Mouse (Mus musculus) midbrain, embryonic 10.5 days (tissue): ENCODE measurements around the gene Syt9. TPM values are rescaled to one million over a fixed set of nuclear protein-coding genes. Genes with fewer than 3 reads are reported as not detected.

Experiments
- DNase-seq: peaks from one replicate; pipeline ENCODE4 v3.0.0-alpha.2; 2017; ENCODE audit warnings: low spot score
- H3K27ac ChIP-seq: fragments of 300-500 bp; sonication (generic); replicated peaks from 2 replicates; pipeline ENCODE4 v1.5.1; 2016; ENCODE audit warnings: mild to moderate bottlenecking
- H3K27me3 ChIP-seq: fragments of 300-500 bp; sonication (generic); 2 replicates; pipeline ENCODE4 v1.6.1; 2016; ENCODE audit warnings: low read depth, mild to moderate bottlenecking; ENCODE audit not compliant: poor library complexity, severe bottlenecking
- H3K36me3 ChIP-seq: fragments of 300-500 bp; sonication (generic); 2 replicates; pipeline ENCODE4 v1.6.1; 2016; ENCODE audit warnings: mild to moderate bottlenecking, moderate library complexity
- H3K4me1 ChIP-seq: fragments of 300-500 bp; sonication (generic); 2 replicates; pipeline ENCODE4 v1.6.1; 2016
- H3K4me3 ChIP-seq: fragments of 300-500 bp; sonication (generic); 2 replicates; pipeline ENCODE4 v1.5.1; 2016; ENCODE audit warnings: mild to moderate bottlenecking, moderate library complexity
- H3K9me3 ChIP-seq: fragments of 300-500 bp; sonication (generic); replicated peaks from 2 replicates; pipeline ENCODE4 v1.6.1; 2016; ENCODE audit warnings: mild to moderate bottlenecking
- WGBS: fragments of 180-500 bp; shearing (Covaris S2); methylation state at CpG from one replicate; pipeline ENCODE4 v1.1.7; 2016; 5-methylcytosine and 5-hydroxymethylcytosine counted together
- polyA plus RNA-seq: library from polyadenylated mRNA; unstranded; fragments of >200 nt; fragmentation: Nextera tagmentation; extraction: Ambion mirVana; gene quantifications from 2 replicates; pipeline ENCODE4 v1.2.1, GENCODE M21; 2016

Gene Syt9
- polyA plus RNA-seq, 1 experiment from 2014 or later: 2.8 TPM

DNA sequence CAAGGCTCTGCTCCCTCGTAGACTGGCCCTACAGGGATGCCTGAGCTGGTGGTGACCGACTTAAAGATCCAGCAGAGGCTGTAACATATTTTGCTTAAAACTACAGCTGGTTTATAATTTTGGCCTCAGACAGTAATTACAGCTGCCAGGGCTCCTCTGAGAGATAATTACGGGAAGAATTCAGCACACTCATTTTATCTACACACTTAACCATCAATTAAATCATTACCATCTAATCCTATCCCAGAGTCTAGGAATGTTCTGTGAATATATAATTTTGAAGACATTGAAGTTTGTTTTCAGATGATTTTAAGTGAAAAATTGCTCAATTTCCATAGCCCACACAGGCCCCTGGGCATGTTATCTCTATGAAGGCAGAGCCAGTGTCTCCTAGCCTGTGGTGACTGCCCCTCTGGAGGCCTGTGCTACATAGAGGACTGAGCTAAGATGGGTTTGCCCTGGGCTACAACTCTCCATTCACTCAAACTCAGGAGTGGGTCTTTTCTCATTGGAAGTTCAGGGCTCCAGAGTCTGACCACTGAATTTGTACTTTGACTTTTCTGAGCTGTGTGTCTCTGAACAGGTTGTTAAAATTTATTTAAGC, 157.7 kb downstream of the Syt9 start:
- no peaks in the 10 kb centered on the region for H3K9me3 ChIP-seq
- WGBS: 90% methylated on average over 3 of the region's 3 CpGs
- no peak overlapping the region for H3K27ac ChIP-seq
- no peak overlapping the region for H3K4me3 ChIP-seq
- no peaks in the 10 kb centered on the region for H3K27me3 ChIP-seq
- DNase-seq: no peak
- no peaks in the 10 kb centered on the region for H3K36me3 ChIP-seq
- H3K4me1 ChIP-seq: no peaks in the 10 kb centered on the region

DNA sequence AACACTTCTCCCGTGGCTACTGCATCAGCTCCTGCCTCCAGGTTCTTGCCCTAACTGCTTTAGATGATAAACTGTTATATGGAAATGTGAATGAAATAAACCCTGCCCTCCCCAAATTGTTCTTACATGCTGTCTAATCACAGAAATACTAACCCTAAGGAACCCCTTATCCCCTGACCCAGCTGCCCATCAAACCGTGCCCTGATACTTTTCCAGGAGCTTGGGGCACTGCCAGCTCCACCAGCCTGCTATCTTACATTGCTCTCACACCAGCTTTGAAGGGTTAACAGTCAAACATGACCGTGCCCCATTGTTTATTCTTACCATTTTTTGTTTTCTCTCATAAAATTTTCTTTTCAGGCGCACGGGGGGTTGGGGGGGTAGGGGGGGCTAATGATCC, 158.8 kb downstream of the Syt9 start:
- 85% methylated on average over 5 of the region's 5 CpGs for WGBS
- Histone ChIP-seq H3K9me3 (no peaks in the 10 kb centered on the region), H3K36me3 (no peaks in the 10 kb centered on the region), H3K27ac (no peak overlapping the region), H3K4me1 (no peaks in the 10 kb centered on the region), H3K27me3 (no peaks in the 10 kb centered on the region), H3K4me3 (no peak overlapping the region)
- DNase-seq: no peak

DNA sequence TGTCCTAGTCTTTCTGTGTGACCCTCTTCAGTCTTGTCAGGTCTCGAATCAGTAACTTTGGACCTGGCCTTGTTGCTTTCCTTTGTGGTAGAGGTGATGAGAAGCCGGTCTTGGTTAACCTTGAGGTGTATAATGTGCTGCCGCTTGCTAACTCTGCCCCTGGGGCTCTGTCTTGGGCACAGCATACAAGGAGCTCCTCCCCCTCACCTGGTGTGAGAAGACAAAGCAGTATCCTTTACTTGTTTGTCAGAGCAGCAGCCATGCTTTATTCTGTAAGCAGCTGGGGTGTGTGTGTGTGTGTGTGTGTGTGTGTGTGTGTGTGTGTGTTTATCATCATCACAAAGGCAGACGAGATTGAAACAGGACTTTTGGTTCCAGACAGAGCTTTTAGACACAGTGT, 164.8 kb downstream of the Syt9 start:
- Histone ChIP-seq H3K27ac (no peak overlapping the region), H3K4me1 (no peaks in the 10 kb centered on the region), H3K4me3 (no peak overlapping the region), H3K36me3 (no peaks in the 10 kb centered on the region), H3K27me3 (no peaks in the 10 kb centered on the region), H3K9me3 (no peaks in the 10 kb centered on the region)
- DNase-seq: no peak
- 91% methylated on average over 4 of the region's 4 CpGs for WGBS

DNA sequence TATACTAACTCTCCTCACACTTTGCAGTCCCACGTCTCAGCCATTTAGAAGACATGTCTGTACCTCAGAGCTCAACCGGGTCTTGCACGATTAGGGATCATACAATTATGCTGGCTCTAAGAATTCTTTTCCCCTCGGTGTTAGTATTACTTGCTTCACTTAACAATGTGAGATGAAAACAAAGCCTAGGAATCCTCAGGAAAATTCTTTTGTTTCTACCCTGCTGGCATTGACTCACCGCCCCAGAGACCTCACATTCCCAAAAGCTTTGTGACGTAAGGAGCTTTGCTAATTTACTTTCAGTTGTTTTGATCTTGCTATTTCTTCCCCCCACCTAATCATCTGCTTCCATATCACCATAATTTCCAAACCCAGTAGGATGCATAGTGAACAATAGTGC, 166.0 kb downstream of the Syt9 start:
- WGBS: 57% methylated on average over 6 of the region's 6 CpGs
- DNase-seq: no peak
- no peaks in the 10 kb centered on the region for H3K4me1 ChIP-seq
- no peak overlapping the region for H3K4me3 ChIP-seq
- no peaks in the 10 kb centered on the region for H3K36me3 ChIP-seq
- no peaks in the 10 kb centered on the region for H3K9me3 ChIP-seq
- H3K27ac ChIP-seq: no peak overlapping the region
- no peaks in the 10 kb centered on the region for H3K27me3 ChIP-seq

GRCm38 (mm10) chr7:107540034-107540433, 169.5 kb downstream of the Syt9 start:
- no peak for DNase-seq
- WGBS: 71% methylated on average over 4 of the region's 4 CpGs
- no peaks in the 10 kb centered on the region for H3K9me3 ChIP-seq
- no peaks in the 10 kb centered on the region for H3K27me3 ChIP-seq
- no peaks in the 10 kb centered on the region for H3K36me3 ChIP-seq
- H3K4me3 ChIP-seq: no peak overlapping the region
- no peak overlapping the region for H3K27ac ChIP-seq
- no peaks in the 10 kb centered on the region for H3K4me1 ChIP-seq

DNA sequence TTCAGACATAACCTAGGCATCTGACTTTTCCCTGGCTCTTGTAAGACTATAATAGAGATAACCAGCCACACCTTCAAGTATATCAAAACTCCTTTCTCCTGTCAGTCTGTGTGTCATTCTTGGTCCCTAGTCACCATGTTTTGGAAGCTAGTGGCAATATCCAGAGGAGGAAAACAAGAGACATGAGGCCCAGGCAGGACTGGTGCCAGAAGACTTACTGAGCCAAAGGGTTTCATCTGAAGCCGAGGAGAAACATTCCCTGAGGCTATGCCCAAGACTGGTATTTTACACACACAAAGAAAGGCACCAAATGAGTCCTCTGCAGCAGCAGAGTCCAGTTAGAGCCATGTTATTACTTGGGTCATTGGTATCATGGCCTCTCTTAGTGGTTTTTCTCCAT, 174.5 kb downstream of the Syt9 start:
- no peak for DNase-seq
- Histone ChIP-seq H3K9me3 (no peaks in the 10 kb centered on the region), H3K27ac (no peak overlapping the region), H3K4me3 (no peak overlapping the region), H3K4me1 (no peaks in the 10 kb centered on the region), H3K36me3 (no peaks in the 10 kb centered on the region), H3K27me3 (no peaks in the 10 kb centered on the region)
- WGBS: 74% methylated on average over 1 of the region's 1 CpGs

- WGBS: 91% methylated on average over 3 of the region's 3 CpGs
- Histone ChIP-seq H3K4me1 (no peaks in the 10 kb centered on the region), H3K9me3 (no peaks in the 10 kb centered on the region), H3K36me3 (no peaks in the 10 kb centered on the region), H3K4me3 (no peak overlapping the region), H3K27me3 (no peaks in the 10 kb centered on the region), H3K27ac (no peak overlapping the region)
- no peak for DNase-seq
Measured at GRCm38 (mm10) chr7:107547872-107548271, 177.3 kb downstream of the Syt9 start.

- 83% methylated on average over 1 of the region's 1 CpGs for WGBS
- Histone ChIP-seq H3K27me3 (no peaks in the 10 kb centered on the region), H3K27ac (no peak overlapping the region), H3K36me3 (no peaks in the 10 kb centered on the region), H3K4me3 (no peak overlapping the region), H3K4me1 (no peaks in the 10 kb centered on the region), H3K9me3 (no peaks in the 10 kb centered on the region)
- DNase-seq: no peak
Measured at GRCm38 (mm10) chr7:107553461-107553860, 182.9 kb downstream of the Syt9 start.

DNA sequence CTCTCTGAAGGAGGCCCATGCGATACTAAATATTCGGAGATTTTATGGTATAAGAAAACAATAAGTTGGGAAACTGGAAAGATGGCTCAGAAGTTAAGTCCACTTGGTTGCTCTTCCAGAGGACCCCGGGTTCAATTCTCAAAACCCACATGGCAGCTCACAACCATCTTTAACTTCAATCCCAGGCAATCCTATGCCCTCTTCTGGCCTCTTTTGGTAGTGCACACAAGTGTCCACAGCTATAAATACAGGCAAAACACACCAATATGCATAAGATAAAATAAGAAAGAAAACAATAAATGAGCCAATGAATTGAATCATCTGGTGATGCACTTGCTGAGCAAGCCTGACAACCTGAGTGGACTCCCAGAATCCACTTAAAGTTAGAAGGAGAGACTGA, 185.4 kb downstream of the Syt9 start:
- Histone ChIP-seq H3K4me3 (no peak overlapping the region), H3K4me1 (no peaks in the 10 kb centered on the region), H3K27ac (no peak overlapping the region), H3K27me3 (no peaks in the 10 kb centered on the region), H3K36me3 (no peaks in the 10 kb centered on the region), H3K9me3 (no peaks in the 10 kb centered on the region)
- no peak for DNase-seq
- 89% methylated on average over 3 of the region's 3 CpGs for WGBS

GRCm38 (mm10) chr7:107560675-107561074, 190.1 kb downstream of the Syt9 start:
- Histone ChIP-seq H3K4me3 (no peak overlapping the region), H3K4me1 (no peaks in the 10 kb centered on the region), H3K9me3 (no peaks in the 10 kb centered on the region), H3K27me3 (no peaks in the 10 kb centered on the region), H3K27ac (no peak overlapping the region), H3K36me3 (no peaks in the 10 kb centered on the region)
- 93% methylated on average over 2 of the region's 2 CpGs for WGBS
- no peak for DNase-seq

- no peak overlapping the region for H3K4me3 ChIP-seq
- H3K36me3 ChIP-seq: no peaks in the 10 kb centered on the region
- no peak overlapping the region for H3K27ac ChIP-seq
- no peak for DNase-seq
- WGBS: 82% methylated on average over 3 of the region's 3 CpGs
- H3K9me3 ChIP-seq: no peaks in the 10 kb centered on the region
- H3K4me1 ChIP-seq: no peaks in the 10 kb centered on the region
- no peaks in the 10 kb centered on the region for H3K27me3 ChIP-seq
Measured at GRCm38 (mm10) chr7:107561584-107561983, 191.1 kb downstream of the Syt9 start.

- DNase-seq: no peak
- Histone ChIP-seq H3K9me3 (no peaks in the 10 kb centered on the region), H3K4me1 (peaks cover 5% of the 10 kb centered on the region; the same call in 1 of the 2 replicates), H3K27me3 (no peaks in the 10 kb centered on the region), H3K27ac (no peak overlapping the region), H3K36me3 (no peaks in the 10 kb centered on the region), H3K4me3 (no peak overlapping the region)
- WGBS: 71% methylated on average over 2 of the region's 2 CpGs
Measured at GRCm38 (mm10) chr7:107563727-107564126, 193.2 kb downstream of the Syt9 start.

DNA sequence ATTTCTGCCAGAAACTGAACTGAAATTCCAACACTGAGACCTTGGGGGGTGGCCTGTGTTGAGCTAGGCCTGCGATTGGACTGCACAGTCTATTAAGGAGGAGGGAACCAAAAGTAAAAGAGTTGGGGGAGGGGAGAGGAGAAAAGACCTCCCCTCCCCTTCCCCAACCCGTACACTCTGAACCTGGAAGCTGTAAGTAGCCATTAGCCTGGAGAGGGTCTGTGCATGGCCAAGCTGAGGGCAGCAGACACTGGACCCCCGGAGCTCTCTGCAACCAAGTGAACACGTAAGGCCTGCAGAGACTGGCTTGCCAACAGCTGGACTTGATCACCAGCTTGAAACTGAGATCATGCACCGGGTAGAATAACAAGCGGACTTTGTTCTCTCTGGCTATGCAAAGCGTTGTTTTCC, 196.7 kb downstream of the Syt9 start, which contains the start of gene Olfml1:
Gene Olfml1 (plus strand): TSS at position 186 of the 411 bp plus-strand sequence.
- Histone ChIP-seq H3K36me3 (no peaks in the 10 kb centered on the region), H3K27ac (no peak within 1 kb of the TSS; the same call in 1 of the 2 replicates), H3K4me3 (no peak within 1 kb of the TSS), H3K9me3 (no peaks in the 10 kb centered on the region), H3K27me3 (no peaks in the 10 kb centered on the region), H3K4me1 (peaks cover 5% of the 10 kb centered on the region; the same call in 1 of the 2 replicates)
- WGBS: 63% methylated on average over 7 of the region's 7 CpGs
- DNase-seq: peak; percentile 39

DNA sequence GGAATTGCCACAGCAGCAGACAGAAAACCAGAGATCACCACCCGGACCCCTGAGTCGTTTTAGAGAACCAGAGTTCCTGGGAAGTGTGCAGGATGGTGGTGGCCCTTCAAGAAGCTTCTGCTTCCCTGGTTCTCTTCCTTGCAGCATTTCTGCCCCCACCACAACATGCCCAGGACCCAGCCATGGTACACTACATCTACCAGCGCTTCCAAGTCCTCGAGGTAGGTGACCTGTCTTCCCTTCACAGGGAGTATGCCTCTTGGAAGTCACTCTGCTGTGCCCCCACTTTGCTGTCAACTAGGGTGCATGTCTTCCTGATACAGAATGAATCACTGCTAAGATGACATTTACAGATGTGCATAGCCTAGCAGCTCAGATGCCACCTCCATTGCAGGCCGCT, 197.1 kb downstream of the Syt9 start:
- Histone ChIP-seq H3K9me3 (no peaks in the 10 kb centered on the region), H3K4me1 (peaks cover 5% of the 10 kb centered on the region; the same call in 1 of the 2 replicates), H3K27ac (no peak overlapping the region; the same call in 1 of the 2 replicates), H3K4me3 (no peak overlapping the region), H3K36me3 (no peaks in the 10 kb centered on the region), H3K27me3 (no peaks in the 10 kb centered on the region)
- WGBS: 74% methylated on average over 5 of the region's 5 CpGs
- no peak for DNase-seq
